Mouse (Mus musculus) cortical plate, adult 2 months (tissue): ENCODE data around the gene AB124611. TPM values are rescaled to one million over a fixed set of nuclear protein-coding genes. Genes with fewer than 3 reads are reported as not detected.
"Not testable (repeated sequence)": the region's sequence is repeated elsewhere in the genome, so short reads cannot be mapped to it uniquely, and the experiment has no call there.

Experiments used
- H3K27ac ChIP-seq: fragments of 200-500 bp; 2 replicates; pipeline ENCODE4 v1.5.1; 2012; ENCODE audit warnings: low read length, control low read depth, inconsistent platforms; ENCODE audit not compliant: insufficient read depth
- H3K4me1 ChIP-seq: fragments of 200-500 bp; 2 replicates; pipeline ENCODE4 v1.6.1; 2011; ENCODE audit warnings: low read length; ENCODE audit not compliant: control insufficient read depth, insufficient read depth
- H3K4me3 ChIP-seq: fragments of 200-500 bp; 2 replicates; pipeline ENCODE4 v1.5.1; 2011; ENCODE audit warnings: mild to moderate bottlenecking, low read length, control low read depth; ENCODE audit not compliant: insufficient read depth
- CTCF ChIP-seq: fragments of 200-500 bp; IDR thresholded peaks from 2 replicates; pipeline ENCODE4 v1.5.1; 2011; ENCODE audit warnings: mild to moderate bottlenecking, control low read depth, low read length; ENCODE audit not compliant: insufficient read depth; ENCODE audit errors: extremely low read depth
- POLR2A ChIP-seq: fragments of 200-500 bp; IDR thresholded peaks from 2 replicates; pipeline ENCODE4 v1.6.1; 2011; ENCODE audit warnings: mild to moderate bottlenecking, low read length, control low read depth; ENCODE audit not compliant: insufficient read depth; ENCODE audit errors: extremely low read depth
- polyA plus RNA-seq: library from polyadenylated mRNA; depleted of rRNA; stranded (reverse); fragments of >200 nt; gene quantifications from 2 replicates; pipeline ENCODE4 v1.2.3, GENCODE M21; 2012; rRNA removed

Gene AB124611
- polyA plus RNA-seq = 0.49 and 0.86 TPM in 2 replicates

DNA sequence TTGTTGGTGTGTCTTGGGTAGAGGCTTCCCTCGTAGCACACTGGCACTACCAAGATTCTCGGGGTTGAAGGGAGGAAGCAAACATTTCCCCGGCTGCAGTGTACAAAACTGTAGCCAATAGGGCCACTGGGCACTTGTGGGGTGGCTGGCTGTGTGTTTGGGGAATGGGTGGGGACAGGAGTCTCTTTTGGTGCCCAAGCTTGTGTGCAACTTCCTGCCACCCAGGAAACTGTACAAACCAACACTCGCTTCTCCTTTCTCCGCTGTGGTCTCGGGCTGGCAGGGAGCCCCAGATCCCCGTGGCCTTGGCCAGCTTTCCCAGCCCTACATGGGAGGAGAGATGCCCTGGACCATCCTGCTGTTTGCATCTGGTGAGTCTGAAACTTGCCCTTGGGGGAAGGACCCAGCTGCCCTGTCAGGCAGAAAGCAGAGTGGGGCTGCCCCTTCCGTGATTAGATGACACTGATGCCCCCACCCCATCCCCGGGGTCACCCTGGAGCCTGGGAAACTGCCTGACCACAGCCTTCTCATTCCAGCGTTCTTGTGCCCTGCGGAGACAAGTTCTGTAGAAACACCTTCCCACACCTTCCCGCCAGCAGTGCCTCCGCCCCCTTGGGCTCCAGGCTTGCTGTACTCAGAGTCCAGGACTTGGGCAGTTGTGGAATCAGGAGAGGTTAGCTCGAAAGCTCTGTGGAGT, at the start of gene AB124611:
TSS of gene AB124611 (plus strand) at position 240 of the 697 bp plus-strand sequence.
- no peak within 1 kb of the TSS for H3K27ac ChIP-seq
- H3K4me3 ChIP-seq = no peak within 1 kb of the TSS
- TF ChIP-seq POLR2A (no peak), CTCF (no peak)
- no peaks in the 10 kb centered on the region for H3K4me1 ChIP-seq

DNA sequence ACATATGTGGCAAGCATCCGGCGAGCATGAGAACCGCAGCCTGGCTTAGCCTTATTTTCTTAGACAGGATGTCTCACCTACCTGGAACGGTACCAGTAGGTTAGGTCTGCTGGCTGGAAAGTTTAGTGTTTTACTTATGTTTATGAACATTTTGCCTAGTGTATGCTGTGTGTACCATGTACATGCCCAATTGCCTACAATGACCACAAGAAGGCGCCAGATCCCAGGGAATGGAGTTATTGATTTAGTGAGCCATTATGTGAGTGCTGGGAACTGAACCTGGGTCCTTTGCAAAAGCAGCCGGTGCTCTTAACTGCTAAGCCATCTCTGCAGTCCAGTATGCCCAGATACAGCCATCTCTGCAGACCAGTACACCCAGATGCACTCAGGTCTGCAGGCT, 48.3 kb upstream of the AB124611 start:
- H3K27ac ChIP-seq = no peak overlapping the region
- no peak for TF ChIP-seq POLR2A
- TF ChIP-seq CTCF = 0 out of 2 replicates have a peak, but pooled peaks have one; percentile 5
- H3K4me3 ChIP-seq = no peak overlapping the region
- peaks cover 3% of the 10 kb centered on the region; the same call in 1 of the 2 replicates for H3K4me1 ChIP-seq

DNA sequence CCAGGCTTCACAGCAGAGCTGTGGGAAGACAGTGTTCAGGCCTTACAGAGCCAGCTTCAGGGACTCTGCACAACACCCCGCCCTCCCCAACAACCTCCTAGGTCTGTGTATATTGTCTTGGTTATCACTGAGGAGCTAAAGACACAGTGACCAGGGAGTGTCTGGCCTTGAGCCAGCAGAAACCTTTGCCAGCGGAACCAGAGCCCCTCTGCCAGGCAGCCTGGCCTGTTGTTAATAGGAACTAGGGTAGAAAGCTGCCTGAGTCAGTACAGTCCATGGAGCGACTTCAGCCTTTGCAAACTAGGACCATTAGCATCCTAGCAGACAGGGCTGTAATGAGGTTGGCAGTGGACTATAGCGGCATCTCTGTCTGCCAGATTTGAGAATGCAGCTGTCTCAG, 41.9 kb upstream of the AB124611 start:
- Histone ChIP-seq H3K4me1 (no peaks in the 10 kb centered on the region), H3K27ac (no peak overlapping the region), H3K4me3 (no peak overlapping the region)
- TF ChIP-seq CTCF = no peak
- TF ChIP-seq POLR2A = no peak

DNA sequence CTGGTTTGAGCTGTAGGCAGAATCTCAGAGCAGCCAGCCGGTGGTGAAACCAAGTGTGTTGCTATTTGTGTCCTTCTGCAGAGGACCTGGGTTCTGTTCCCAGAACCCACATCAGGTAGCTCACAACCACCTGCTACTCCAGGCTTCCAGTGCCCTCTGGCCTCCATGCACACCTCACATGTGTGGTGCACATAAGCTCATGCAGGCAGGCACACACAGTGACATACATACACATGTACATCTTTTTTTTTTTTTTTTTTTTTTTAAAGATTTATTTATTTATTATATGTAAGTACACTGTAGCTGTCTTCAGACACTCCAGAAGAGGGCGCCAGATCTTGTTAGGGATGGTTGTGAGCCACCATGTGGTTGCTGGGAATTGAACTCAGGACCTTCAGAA, 37.7 kb upstream of the AB124611 start:
- H3K27ac ChIP-seq, H3K4me3 ChIP-seq, H3K4me1 ChIP-seq: not testable (repeated sequence)

DNA sequence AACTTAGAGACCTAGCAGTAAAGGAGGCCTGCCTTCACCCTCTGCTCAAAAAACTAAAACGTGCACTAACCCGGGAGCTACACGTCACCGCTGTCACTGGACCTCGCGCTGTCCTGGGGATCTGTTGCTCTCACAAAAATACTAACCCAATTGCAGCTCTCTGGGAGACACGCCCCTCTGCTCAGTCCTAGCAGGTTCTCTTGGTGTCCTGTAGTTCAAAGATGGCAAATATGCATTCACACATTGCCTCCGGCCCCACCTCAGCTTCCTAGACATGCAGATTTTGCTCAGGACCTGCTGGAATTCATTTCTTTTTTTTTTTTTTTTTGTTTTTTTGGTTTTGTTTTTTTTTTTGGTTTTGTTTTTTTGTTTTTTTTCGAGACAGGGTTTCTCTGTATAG, 35.3 kb upstream of the AB124611 start:
- H3K27ac ChIP-seq = no peak overlapping the region
- H3K4me1 ChIP-seq = peaks cover 7% of the 10 kb centered on the region; the same call in 1 of the 2 replicates
- no peak overlapping the region for H3K4me3 ChIP-seq
- no peak for TF ChIP-seq CTCF
- no peak for TF ChIP-seq POLR2A

DNA sequence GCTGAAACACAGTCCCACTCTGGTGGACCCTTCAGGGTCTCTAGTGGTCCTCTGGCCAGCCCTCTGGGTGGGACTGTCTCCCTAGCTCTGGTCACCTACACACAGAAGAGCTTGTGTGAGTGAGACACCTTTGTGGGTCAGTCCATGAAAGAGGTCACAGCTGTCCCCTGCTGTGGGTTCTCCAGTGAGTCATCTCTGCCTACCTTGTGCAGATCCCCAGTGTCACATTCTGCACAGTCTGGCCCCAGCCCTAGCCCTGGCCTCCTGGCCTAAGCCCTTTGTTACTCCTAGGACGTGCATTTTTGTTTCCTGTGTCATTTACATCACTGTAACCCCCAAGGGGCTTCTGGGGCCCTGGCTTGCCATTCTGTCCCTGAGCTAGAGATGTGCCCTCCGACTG, 32.1 kb upstream of the AB124611 start:
- Histone ChIP-seq H3K4me1 (peaks cover 7% of the 10 kb centered on the region; the same call in 1 of the 2 replicates), H3K27ac (no peak overlapping the region), H3K4me3 (no peak overlapping the region)
- TF ChIP-seq POLR2A (no peak), CTCF (no peak)

DNA sequence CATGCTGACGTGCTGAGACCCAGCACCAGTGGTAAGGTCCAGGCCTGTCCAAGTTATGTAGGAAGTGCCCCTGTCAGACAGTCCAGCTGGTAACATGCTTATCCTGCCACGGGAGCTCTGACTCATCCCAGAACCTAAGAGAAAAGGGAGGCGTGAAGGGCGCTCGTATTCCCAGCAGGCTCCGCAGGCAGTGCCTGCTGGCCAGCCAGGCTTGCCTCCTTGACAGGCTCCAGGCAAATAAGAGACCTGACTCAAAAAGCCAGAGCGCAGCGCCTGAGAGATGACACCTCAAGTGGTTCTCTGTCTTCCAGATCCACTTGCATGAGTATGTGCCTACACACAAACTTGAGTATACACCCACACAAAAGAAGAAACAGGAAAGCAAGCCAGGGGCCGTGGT, 31.2 kb upstream of the AB124611 start:
- Histone ChIP-seq H3K27ac (no peak overlapping the region), H3K4me1 (peaks cover 7% of the 10 kb centered on the region; the same call in 1 of the 2 replicates), H3K4me3 (no peak overlapping the region)
- TF ChIP-seq CTCF = no peak
- TF ChIP-seq POLR2A = no peak

DNA sequence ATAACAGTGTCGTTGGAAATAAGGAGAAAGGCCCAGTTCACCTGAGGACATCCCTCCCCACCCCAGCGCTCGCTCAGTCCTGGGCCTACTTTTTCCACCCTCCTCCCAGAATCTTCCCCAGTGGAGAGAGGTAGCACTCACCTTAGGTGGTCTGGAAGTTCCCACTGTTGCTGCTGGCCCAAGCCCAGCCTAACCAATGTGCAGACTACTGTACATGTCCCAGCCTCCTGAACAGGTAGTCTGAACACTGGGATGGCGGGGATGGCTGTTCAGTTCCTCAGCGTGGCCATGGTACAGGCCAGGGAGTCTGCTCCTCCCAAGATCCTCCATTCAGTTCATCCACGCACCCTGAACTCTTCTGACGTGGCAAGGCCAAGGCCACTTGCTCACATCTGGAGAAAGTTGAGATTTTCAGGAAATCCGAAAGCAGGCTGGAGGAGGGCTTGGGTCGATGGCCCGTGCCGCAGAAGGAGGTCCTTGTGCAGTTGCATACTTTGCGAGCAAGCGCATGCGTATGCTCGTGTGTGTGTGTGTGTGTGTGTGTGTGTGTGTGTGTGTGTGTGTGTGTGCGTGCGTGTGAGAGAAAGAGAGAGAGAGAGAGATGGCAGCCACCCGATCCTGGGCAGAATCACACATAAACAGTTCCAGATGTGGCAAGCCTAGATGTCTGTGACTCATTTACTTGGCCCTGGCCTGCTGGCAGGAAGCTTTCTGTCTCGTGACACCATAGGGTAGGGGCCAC, 29.5 kb upstream of the AB124611 start:
- no peak overlapping the region for H3K27ac ChIP-seq
- peaks cover 7% of the 10 kb centered on the region; the same call in 1 of the 2 replicates for H3K4me1 ChIP-seq
- no peak for TF ChIP-seq POLR2A
- no peak for TF ChIP-seq CTCF
- H3K4me3 ChIP-seq = no peak overlapping the region

DNA sequence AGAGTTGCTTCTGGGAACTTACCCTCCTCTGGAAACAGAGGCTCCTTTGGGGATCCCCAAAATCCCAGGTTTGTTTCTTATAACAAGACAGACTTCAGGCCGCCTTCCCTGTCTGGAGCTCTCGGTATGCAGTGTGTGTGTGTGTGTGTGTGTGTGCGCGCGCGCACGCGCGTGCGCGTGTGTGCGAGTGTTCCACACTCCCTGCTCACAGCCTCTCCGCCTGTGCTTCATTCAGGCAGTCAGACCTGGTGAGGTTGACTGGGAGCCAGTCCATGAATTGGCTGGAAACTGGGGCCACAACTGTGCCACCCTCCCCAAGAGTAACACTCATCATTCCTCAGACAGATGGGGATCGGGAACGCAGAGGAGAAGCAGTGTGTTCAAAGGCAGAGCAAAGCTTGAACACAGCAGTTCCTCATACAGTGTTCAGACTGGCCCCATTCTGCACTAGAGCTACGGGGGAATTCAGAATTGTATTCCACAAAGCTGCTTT, 28.9 kb upstream of the AB124611 start:
- Histone ChIP-seq H3K4me3 (no peak overlapping the region), H3K4me1 (peaks cover 7% of the 10 kb centered on the region; the same call in 1 of the 2 replicates), H3K27ac (no peak overlapping the region)
- TF ChIP-seq POLR2A = no peak
- TF ChIP-seq CTCF = no peak

DNA sequence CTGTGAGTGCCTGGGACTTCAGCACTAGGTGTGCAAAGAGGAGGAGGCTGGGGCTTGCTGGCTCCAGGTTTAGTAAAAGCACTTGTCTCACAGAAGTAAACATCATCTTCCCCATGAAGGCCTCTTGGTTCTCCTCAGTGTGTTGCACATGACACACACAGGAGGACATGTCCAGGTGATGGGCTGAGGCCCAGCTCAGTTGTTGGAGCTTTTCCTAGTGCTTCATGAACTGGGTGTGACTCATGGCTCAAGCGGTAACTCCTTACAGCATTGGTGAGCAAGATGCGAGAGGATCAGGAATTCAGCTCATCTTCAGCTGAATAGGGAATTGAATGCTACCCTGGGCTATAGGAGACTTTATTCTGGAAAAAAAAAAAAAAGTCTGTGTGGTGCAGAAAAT, 28.3 kb upstream of the AB124611 start:
- TF ChIP-seq CTCF (no peak), POLR2A (no peak)
- Histone ChIP-seq H3K27ac (no peak overlapping the region), H3K4me1 (peaks cover 7% of the 10 kb centered on the region; the same call in 1 of the 2 replicates), H3K4me3 (no peak overlapping the region)
